Mouse (Mus musculus) stomach, embryonic 14.5 days (tissue): ENCODE measurements around the gene Tns1. TPM values are rescaled to one million over a fixed set of nuclear protein-coding genes. Genes with fewer than 3 reads are reported as not detected.
A peak's percentile ranks its signal among the peaks of the same experiment; 100 is the strongest.

Experiments used
- ATAC-seq: fragments of 200-750 bp; cut with Nextera tagmentation; 2 replicates; pipeline ENCODE4 v1.8.0; 2017; ENCODE audit warnings: low read depth, moderate TSS enrichment; ENCODE audit not compliant: insufficient number of reproducible peaks, insufficient read depth, low FRiP score
- H3K27ac ChIP-seq: fragments of 300-500 bp; sonication (generic); 2 replicates; pipeline ENCODE4 v1.5.1; 2014; ENCODE audit warnings: mild to moderate bottlenecking, low read length, moderate library complexity, mixed read lengths
- H3K27me3 ChIP-seq: fragments of 300-500 bp; sonication (generic); 2 replicates; pipeline ENCODE4 v1.6.1; 2014; ENCODE audit warnings: low read length, control low read depth, mixed read lengths; ENCODE audit not compliant: control insufficient read depth, insufficient read depth
- H3K36me3 ChIP-seq: fragments of 300-500 bp; sonication (generic); 2 replicates; pipeline ENCODE4 v1.6.1; 2014; ENCODE audit warnings: mild to moderate bottlenecking, control low read depth, low read length, moderate library complexity, mixed read lengths; ENCODE audit not compliant: control insufficient read depth, insufficient read depth
- H3K4me1 ChIP-seq: fragments of 300-500 bp; sonication (generic); 2 replicates; pipeline ENCODE4 v1.6.1; 2014; ENCODE audit warnings: low read length, control low read depth, mixed read lengths; ENCODE audit not compliant: control insufficient read depth, insufficient read depth
- H3K4me2 ChIP-seq: fragments of 300-500 bp; sonication (generic); replicated peaks from 2 replicates; pipeline ENCODE4 v1.6.1; 2014; ENCODE audit warnings: low read depth, low read length, control low read depth
- H3K4me3 ChIP-seq: fragments of 300-500 bp; sonication (generic); 2 replicates; pipeline ENCODE4 v1.5.1; 2014; ENCODE audit warnings: low read depth, low read length, control low read depth
- H3K9ac ChIP-seq: fragments of 300-500 bp; sonication (generic); replicated peaks from 2 replicates; pipeline ENCODE4 v1.6.1; 2014; ENCODE audit warnings: low read depth, mild to moderate bottlenecking, control low read depth, low read length, moderate library complexity, mixed read lengths
- H3K9me3 ChIP-seq: fragments of 300-500 bp; sonication (generic); 2 replicates; pipeline ENCODE4 v1.6.1; 2016; ENCODE audit warnings: low read depth, low read length, control low read depth; ENCODE audit not compliant: control insufficient read depth
- WGBS: fragments of 180-500 bp; shearing (Covaris S2); extraction: QIAGEN DNeasy Blood & Tissue Kit; methylation state at CpG from one replicate; pipeline ENCODE4 v1.1.7; 2014; 5-methylcytosine and 5-hydroxymethylcytosine counted together
- polyA plus RNA-seq: library from polyadenylated mRNA; unstranded; fragments of >200 nt; fragmentation: Nextera tagmentation; extraction: Ambion mirVana; gene quantifications from 2 replicates; pipeline ENCODE4 v1.2.1, GENCODE M21; 2014

Tns1 gene
- polyA plus RNA-seq, 1 experiment from 2014 or later: 35.3 TPM

DNA sequence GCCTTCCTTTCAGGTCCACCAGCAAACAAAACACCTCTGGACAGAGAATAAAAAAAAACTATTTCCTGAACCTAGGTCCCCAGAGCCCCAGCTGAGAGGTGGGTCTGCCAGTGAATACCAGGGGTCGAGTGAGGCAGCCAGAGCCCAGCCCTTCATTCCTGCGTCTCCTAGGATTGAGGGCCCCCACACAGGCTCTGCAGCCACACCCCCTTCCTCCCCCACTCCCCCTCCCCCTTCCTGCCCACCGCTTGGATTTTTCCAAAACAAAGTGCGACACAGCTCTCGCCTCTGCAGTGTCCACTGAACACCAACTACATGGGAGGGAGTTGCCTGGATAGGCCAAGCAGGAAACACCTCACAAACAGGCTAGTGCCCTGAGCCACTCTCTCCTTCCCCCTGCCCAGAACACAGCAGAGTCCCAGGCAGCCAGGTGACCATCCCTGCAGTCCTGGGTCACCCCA, 124.0 kb downstream of the Tns1 start:
- Histone ChIP-seq H3K9me3 (no peaks in the 10 kb centered on the region), H3K4me2 (no peak overlapping the region), H3K4me3 (no peak overlapping the region), H3K9ac (no peak overlapping the region), H3K27ac (peak overlapping the region; percentile 69; the same call in 1 of the 2 replicates), H3K36me3 (no peaks in the 10 kb centered on the region; the same call in 1 of the 2 replicates), H3K27me3 (no peaks in the 10 kb centered on the region), H3K4me1 (peaks cover 37% of the 10 kb centered on the region)
- WGBS: 15% methylated on average over 5 of the region's 5 CpGs
- 0 out of 2 replicates have a peak, but pooled peaks have one; percentile 30 for ATAC-seq

DNA sequence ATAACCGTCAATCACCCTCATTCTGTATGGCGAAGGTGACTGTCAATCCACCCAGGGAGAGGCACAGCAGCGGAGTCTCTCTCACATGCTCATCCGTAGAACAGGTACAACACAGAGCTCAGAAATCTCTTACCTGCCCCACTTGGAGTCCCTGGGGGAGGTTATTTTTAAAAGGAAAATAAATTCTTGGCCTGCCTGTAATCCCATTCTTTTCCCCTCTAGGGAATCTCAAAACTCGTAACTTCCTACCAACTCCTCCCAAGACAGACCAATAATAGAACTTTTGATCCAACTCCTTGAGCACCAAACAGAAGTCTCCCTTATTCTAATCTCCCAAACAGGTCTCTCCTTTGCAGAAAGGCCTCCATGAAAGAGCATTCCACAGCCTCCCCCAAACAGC, 124.7 kb downstream of the Tns1 start:
- H3K9me3 ChIP-seq: no peaks in the 10 kb centered on the region
- H3K36me3 ChIP-seq: no peaks in the 10 kb centered on the region; the same call in 1 of the 2 replicates
- H3K4me1 ChIP-seq: peaks cover 37% of the 10 kb centered on the region
- WGBS: 71% methylated on average over 5 of the region's 5 CpGs
- H3K9ac ChIP-seq: no peak overlapping the region
- H3K27me3 ChIP-seq: no peaks in the 10 kb centered on the region
- H3K27ac ChIP-seq: peak overlapping the region; percentile 69; the same call in 1 of the 2 replicates
- no peak overlapping the region for H3K4me2 ChIP-seq
- no peak for ATAC-seq
- H3K4me3 ChIP-seq: no peak overlapping the region

DNA sequence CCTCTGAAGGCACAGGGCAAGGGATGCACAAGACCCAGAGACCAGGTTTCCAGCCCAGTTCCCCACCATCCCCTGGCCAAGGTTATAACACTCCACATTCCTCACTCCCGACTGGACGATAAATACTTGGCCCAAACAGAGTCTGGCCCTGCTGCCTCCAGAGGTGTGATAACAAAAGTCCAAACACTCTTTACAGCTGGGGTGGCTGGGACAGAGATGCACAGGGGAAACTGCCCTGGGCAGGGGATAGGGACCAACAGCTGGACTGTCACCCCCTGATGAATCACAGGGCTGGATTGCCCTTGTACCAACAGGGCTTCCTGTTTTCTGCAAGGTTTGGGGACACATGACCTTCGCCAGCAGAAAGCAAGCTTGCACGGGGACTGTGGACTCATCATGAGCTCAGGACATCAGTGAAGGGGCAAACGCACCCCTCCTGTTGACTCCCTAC, 125.3 kb downstream of the Tns1 start:
- Histone ChIP-seq H3K27ac (peak overlapping the region; percentile 72; the same call in 1 of the 2 replicates), H3K4me3 (no peak overlapping the region), H3K9ac (no peak overlapping the region), H3K9me3 (no peaks in the 10 kb centered on the region), H3K4me1 (peaks cover 37% of the 10 kb centered on the region), H3K27me3 (no peaks in the 10 kb centered on the region), H3K36me3 (no peaks in the 10 kb centered on the region; the same call in 1 of the 2 replicates), H3K4me2 (no peak overlapping the region)
- ATAC-seq: no peak
- 49% methylated on average over 5 of the region's 5 CpGs for WGBS

DNA sequence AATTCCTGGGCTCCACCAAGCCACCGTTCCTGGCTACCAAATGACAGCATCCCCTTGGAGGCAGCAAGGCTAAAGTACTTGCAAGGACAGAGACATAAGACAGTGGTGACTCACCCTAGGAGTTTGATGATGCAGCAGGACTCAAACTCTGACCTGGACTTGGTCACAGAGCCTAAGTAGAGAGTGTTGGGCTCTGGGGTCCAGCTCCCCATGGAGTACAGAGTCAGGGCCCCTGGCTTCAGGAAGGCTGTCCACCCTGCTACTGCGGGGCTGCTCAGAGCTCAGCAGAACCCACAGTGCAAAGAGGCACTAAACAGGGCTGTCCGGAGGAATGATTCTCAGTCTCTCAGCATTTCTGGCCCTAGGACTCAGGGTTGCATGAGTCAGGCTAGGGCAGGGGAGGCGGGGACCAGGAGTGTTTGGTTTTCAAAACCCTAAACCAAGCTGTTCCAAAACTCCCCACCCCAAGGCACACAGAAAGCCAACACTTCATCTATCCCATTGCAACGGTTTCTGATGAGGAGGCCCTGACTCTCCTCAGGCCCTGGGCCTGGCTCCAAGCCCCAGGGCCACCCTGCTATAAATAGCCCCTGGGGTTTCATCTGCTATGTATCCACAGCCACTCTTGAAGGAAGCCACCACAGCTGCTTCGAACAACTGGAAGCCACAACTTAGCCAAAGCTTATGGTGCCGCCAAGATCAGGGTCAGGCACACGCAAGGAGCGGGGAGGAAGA, 126.0 kb downstream of the Tns1 start:
- Histone ChIP-seq H3K27ac (peak overlapping the region; percentile 72), H3K9ac (no peak overlapping the region), H3K36me3 (no peaks in the 10 kb centered on the region; the same call in 1 of the 2 replicates), H3K4me2 (no peak overlapping the region), H3K4me1 (peaks cover 37% of the 10 kb centered on the region), H3K27me3 (no peaks in the 10 kb centered on the region), H3K4me3 (no peak overlapping the region), H3K9me3 (no peaks in the 10 kb centered on the region)
- ATAC-seq: no peak
- WGBS: 59% methylated on average over 9 of the region's 9 CpGs

DNA sequence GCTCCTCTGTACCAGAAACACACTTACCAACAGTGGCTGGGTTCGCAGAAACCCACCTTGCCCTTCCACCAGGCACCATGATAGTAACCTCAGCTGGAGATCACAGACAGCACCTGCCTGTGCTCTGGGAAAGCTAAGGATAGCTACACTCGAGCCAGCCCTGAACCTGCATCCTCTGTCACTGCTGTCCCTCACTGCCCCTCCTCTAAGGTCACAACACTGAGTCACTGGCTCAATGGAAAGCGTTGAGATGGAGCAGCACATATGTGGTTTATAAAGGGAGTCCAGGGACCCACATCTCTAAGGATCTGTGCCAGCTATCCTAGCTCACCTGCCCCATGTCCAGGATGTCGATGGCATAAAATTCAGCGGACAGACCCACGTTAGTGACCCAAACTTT, 126.9 kb downstream of the Tns1 start:
- peaks cover 37% of the 10 kb centered on the region for H3K4me1 ChIP-seq
- H3K4me2 ChIP-seq: no peak overlapping the region
- H3K36me3 ChIP-seq: no peaks in the 10 kb centered on the region; the same call in 1 of the 2 replicates
- ATAC-seq: no peak
- no peak overlapping the region for H3K4me3 ChIP-seq
- no peak overlapping the region for H3K27ac ChIP-seq
- no peak overlapping the region for H3K9ac ChIP-seq
- 93% methylated on average over 6 of the region's 6 CpGs for WGBS
- no peaks in the 10 kb centered on the region for H3K9me3 ChIP-seq
- H3K27me3 ChIP-seq: no peaks in the 10 kb centered on the region

DNA sequence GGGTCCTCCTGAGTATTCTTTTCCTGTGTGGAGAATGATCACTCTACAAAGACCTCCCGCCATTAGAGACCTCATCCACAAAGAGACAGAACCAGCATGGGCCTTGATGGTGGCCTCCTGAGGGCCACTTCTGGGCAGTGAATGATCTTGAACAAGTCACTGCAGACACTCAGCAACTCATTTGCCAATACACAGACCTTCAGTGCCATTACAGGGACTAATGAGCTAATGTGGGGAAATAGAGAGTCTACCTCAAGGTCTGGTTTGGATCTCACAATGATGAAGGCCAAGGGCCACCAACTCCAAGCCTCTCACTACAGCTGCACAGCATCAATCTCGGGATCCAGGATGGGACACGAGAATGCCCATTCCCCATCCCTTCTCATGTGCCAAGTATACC, 127.6 kb downstream of the Tns1 start:
- WGBS: 87% methylated on average over 3 of the region's 3 CpGs
- Histone ChIP-seq H3K4me1 (peaks cover 37% of the 10 kb centered on the region), H3K27ac (no peak overlapping the region), H3K4me3 (no peak overlapping the region), H3K27me3 (no peaks in the 10 kb centered on the region), H3K4me2 (no peak overlapping the region), H3K9ac (no peak overlapping the region), H3K36me3 (peaks cover 5% of the 10 kb centered on the region; the same call in 1 of the 2 replicates), H3K9me3 (no peaks in the 10 kb centered on the region)
- no peak for ATAC-seq

DNA sequence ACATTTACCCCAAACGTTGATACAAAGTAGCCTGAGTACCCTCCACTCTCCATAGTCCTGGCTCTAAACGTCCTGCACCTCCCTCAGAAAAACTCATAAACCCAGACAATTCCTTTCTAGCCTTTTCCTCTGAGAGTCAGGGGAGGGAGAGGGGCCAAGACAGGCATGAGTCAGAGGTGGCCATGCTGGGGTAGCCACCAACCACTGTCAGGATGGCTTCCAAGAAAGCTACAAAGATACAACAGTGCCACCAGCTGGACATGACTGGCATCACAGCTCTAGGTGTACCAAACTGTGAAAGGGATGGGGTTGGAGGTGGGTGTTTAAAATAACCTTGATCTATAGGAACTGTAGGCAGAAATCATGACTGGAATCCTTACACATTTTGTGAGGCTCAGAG, 128.0 kb downstream of the Tns1 start:
- no peak overlapping the region for H3K4me3 ChIP-seq
- H3K9ac ChIP-seq: no peak overlapping the region
- peaks cover 32% of the 10 kb centered on the region for H3K4me1 ChIP-seq
- H3K36me3 ChIP-seq: peaks cover 9% of the 10 kb centered on the region; the same call in 1 of the 2 replicates
- H3K9me3 ChIP-seq: no peaks in the 10 kb centered on the region
- ATAC-seq: no peak
- H3K27ac ChIP-seq: no peak overlapping the region
- no peaks in the 10 kb centered on the region for H3K27me3 ChIP-seq
- WGBS: 49% methylated on average over 2 of the region's 2 CpGs
- no peak overlapping the region for H3K4me2 ChIP-seq

DNA sequence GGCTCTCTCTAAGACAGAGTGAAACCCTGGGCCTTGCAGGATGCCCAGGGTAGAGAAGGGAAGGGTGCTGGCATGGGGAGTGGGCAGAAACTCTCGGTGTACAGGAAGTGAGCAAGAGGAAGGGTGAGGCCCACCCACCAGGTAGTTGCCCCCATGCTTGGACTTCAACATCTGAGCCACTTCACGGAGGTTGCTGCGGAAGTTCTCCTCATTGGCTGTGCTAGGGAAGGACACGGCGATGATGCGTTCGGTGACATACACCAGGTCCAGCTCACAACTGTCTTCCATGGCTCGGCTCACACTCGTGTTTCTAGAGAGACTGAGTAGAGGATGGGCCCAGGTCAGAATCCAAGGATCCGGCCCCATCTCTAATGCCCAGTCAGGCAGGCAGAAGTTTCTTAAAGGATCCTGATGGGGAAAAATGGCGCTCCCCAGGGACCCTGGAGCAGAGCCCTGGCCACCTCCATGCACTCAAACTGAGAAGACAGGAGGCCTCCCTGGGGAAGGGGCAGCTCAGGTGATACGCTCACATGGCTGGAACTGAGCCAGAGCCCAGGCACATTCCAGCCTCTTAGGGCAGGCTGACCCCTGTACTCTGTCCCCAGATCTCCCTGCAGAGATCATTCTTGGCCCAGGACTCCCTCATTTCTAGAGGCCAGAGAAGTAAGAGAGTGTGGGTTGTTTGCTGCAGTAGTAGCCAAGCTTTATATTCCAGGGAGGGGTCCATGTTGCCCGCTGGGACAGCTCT, 129.0 kb downstream of the Tns1 start:
- Histone ChIP-seq H3K36me3 (peaks cover 9% of the 10 kb centered on the region; the same call in 1 of the 2 replicates), H3K9me3 (no peaks in the 10 kb centered on the region), H3K27me3 (no peaks in the 10 kb centered on the region), H3K27ac (no peak overlapping the region), H3K4me2 (no peak overlapping the region), H3K4me1 (peaks cover 24% of the 10 kb centered on the region), H3K9ac (no peak overlapping the region), H3K4me3 (no peak overlapping the region)
- ATAC-seq: no peak
- WGBS: 86% methylated on average over 13 of the region's 13 CpGs
